Mouse (Mus musculus) common myeloid progenitor, adult 5-6 weeks (primary cell): ENCODE measurements around the gene Dhx8. TPM values are rescaled to one million over a fixed set of nuclear protein-coding genes. Genes with fewer than 3 reads are reported as not detected.
A peak's percentile ranks its signal among the peaks of the same experiment; 100 is the strongest.

Experiments
- ATAC-seq: replicated peaks from 2 replicates; pipeline ENCODE4 v1.8.0; 2016; ENCODE audit warnings: low read depth, mild to moderate bottlenecking, moderate TSS enrichment, inconsistent platforms; ENCODE audit not compliant: poor library complexity, severe bottlenecking
- total RNA-seq: library from RNA; stranded (forward); fragments of 200-1000, 187-1606 nt; gene quantifications from 2 replicates; pipeline ENCODE4 v1.2.3, GENCODE M21; 2017

The Dhx8 gene
- total RNA-seq, result 24.9 and 46.5 TPM in 2 replicates

DNA sequence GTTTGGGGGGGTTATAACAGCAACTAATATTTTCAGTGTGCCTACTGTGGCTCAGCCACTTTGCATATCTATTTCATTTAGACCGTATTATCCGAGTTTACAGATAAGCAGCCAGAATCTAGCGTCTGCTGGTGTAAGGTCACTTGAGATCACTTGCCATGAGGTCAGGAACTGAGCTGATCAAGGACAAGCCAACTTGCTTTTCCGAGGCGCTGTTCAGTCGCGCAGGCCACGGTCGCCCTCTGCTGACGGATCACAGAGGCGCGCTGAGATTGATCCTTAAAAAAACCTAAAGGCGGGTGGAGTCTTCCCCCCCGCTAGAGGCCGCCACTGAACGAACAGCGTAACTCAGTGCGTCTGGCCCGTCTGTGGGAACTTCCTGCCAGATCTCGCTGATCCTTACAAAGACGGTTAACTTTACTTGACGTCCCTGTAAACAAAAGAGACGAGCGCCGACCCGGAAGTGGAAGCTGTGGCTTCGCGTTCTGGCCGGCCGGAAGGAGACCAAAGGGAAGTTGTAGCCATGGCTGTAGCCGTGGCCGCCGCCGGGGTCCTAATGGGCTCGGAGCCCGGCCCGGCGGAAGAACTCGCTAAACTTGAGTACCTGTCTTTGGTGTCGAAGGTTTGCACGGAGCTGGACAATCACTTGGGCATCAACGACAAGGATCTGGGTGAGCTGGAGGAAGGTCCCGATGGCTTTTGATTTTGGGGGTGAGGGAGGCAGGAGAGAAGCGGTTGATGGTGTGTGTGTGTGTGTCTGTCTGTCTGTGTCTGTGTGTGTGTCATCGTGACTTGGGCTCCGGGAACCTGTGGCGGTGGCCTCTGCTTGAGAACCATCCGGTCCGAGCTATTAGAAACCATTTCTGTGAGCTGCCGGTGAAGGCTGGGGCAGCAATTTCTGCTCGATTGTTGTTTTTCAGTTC lies at the start of gene Dhx8:
Gene Dhx8 (plus strand): TSS at position 402 of the 923 bp plus-strand sequence.
- peak; percentile 99 for ATAC-seq

- ATAC-seq, result no peak
These were observed 45.1 kb upstream of the Dhx8 start for GRCm38 (mm10) chr11:101687351-101688301.

DNA sequence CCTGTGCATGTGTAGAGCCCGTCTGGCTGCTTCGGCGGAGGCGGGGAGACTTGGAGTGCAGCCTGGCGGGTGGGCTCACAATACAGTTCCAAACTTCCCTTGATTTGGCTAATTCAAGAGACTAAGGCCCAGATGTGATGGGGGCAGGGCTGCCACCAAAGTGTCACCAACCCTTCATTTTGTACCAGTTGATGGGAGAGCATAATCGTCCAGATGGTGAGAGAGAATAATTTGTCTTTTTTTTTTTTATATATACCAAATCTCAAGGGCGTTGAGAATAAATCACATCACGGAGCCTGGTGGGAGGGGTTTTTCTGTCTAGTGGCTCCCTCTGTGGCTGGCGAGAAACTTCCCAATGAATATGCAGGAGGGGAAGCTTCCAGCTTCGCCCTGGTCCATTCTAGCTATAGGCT lies 43.0 kb upstream of the Dhx8 start:
- no peak for ATAC-seq

- ATAC-seq, result no peak
These were observed 42.4 kb upstream of the Dhx8 start for GRCm38 (mm10) chr11:101690326-101690725.

GRCm38 (mm10) chr11:101695906-101696661 lies 36.6 kb upstream of the Dhx8 start:
- ATAC-seq, result no peak

DNA sequence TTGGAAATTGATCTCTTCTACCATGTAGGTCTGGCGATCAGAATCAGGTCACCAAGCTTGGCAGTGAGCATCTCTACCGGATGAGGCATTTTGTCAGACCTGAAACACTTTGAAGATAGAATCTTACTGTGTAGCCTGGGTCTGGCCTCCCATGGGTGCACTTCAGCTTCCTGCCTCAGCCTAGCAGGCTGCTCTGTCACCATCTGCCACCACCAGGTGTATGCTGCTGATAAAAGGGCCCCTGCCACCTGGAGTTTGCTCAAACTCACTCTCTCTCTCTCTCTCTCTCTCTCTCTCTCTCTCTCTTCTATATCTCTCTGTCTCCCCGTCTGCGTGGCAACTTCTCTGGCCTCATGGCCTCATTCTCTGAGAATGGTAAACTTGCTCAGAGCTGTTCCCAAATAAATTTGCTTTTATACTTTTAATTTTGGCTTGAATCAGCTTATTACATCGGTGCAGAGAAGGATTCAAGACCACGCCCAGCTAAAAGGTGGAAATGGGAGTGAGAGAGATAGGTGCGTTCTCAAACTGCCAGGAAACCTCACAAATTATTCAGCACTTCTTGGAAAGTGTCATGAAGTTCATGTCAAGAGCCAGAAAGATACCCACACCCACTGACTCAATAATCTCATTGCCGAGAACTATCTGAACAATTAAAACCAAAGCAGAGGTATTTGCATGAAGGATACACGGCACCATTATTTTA lies 35.4 kb upstream of the Dhx8 start:
- ATAC-seq, result no peak

GRCm38 (mm10) chr11:101698114-101698513 lies 34.6 kb upstream of the Dhx8 start:
- ATAC-seq, result no peak

- no peak for ATAC-seq
These were observed 33.2 kb upstream of the Dhx8 start for GRCm38 (mm10) chr11:101699556-101699955.

DNA sequence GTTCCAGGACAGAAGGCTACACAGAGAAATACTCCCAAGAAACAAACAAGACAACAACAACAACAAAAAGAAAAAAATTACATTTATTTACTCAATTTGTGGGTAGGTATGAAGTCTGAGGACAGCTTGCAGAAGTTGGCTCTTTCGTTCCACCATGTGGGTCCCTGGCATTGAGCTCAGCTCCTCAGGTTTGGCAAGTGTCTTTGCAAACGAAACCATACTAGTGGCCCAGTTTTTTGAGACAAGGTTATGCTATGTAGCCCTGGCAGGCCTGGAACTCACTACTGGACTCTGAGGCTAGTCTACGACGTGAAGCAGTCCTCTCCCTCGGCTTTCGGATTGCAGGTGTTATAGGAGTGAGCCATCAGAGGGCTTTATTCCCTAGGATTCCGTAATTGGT lies 32.7 kb upstream of the Dhx8 start:
- no peak for ATAC-seq

DNA sequence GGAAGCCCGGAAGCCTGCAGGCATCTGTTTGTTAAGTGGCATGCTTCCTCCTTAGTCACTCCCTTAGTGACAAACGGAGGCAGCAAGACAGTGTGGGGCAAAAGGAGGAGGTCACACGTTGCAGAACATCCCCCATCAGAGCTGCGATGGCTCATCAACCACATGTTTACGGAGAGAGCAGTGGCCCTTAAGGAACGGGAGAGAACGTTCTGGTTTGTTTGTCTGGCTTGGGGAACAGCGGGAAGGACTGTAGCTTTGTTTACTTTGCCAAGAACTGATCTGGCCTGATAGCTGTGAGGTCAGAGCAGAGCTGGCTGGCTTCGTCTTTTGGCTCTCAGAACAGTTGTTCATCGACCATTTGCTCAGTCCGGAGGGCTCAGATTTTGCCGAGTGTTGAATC lies 32.3 kb upstream of the Dhx8 start:
- no peak for ATAC-seq

DNA sequence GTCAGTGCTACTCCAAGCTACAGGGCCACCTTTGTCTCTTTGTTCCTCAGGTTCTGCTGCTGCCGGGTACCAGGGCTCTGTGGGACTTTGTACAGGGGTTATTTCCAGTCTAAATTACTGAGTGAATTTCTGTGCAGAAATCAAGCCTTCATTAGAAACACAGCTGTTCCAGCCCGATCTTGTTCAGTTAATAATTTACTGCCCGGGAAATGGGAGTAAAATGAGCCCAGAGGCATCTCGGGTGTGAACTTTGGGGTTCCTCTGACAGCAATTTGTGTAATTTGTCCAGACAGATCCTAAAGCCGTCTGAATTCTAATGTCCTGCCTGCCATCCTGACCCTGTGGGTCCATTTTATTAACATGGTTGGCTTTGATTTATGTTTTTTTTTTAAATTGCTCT lies 28.6 kb upstream of the Dhx8 start:
- no peak for ATAC-seq

DNA sequence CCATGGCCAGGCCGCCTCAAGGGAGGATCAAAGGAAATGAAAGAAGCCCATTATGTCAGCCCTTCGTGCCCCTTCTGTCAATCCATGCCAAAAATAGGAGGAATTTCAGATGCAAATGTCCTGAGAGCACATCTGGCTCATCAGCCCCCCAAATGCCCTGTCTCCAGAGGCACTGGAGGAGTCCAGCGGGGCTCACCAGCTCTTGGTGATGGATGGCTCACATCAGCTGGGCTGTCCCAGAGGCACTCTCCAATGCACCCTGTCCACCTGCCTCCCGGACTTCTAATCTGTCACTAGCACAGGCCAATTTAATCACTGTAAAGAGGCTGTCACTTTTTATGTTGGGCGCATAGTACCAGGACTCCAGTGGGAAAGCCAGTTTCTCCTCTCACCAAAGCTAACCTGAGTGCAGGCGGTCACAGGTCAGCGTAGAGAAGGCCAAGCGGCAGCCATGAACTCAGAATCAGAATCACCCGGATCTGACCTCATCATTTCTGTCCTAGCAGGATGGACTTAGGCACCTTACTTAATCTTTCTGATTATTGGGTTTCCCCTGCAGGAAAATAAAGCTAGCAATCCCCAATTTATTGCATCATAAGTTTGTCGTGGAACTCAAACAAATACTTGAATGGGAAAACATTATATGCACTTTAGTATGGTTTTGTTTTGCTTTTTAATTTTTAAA lies 25.8 kb upstream of the Dhx8 start:
- no peak for ATAC-seq

DNA sequence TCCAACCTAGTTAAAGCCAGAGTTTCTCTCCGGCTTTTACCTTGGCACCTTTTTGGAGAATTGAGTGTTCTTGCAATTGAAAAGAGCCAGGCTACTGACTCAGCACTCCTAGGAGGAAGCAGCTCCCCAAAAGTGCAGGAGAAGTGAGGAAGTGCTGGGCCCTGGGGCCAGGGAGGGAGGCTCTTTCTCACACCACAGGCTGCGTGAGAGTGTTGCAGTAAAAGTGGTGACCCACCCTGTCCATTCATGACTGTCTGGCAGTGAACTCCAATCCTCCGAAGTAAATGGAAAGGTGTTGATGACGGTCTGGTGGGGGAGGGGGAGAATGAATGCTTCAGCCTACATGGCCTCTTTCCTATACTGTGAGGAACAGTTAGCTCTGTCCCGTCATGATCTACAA lies 24.2 kb upstream of the Dhx8 start:
- peak; percentile 56; the same call in 1 of the 2 replicates for ATAC-seq

- no peak for ATAC-seq
These were observed 19.9 kb upstream of the Dhx8 start for GRCm38 (mm10) chr11:101712811-101713210.

DNA sequence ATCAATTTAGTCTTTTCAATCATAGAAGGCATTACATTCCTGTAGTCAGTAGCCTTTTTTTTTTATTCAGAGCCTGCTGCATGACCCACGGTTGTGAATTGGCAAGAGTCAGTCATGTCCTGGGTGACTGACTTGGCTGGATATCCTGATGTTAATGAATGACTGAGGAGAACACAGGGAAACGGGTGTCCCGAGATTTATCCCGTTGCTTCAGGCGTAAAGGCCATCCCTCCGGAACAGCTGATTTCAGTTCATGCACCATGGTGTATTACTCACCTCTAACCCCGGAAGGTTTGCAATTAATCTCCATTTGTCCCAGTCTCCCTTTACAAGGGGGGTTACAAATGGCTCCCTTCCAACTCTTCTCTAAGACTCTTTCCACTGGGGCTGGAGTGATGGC lies 18.7 kb upstream of the Dhx8 start:
- ATAC-seq, result no peak

DNA sequence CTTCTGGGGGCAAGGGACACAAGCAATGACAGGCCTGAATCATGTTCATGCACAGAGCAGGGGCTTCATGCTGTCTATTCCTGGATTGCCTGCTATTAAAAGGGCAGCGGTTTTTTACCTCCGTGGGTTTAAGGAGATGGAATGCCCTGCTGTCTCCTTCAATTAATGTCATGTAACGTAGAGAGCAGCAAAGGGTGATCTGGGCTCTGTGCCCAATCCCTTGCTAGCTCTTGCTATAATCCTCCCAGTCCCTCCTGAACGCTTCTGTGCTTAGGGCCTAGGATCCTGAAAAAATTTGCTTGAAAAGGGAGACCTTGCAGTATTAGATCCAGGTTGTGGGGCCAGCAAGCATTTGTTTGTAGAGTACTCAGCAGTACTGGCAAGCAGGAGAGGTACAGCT lies 14.4 kb upstream of the Dhx8 start:
- ATAC-seq, result no peak

DNA sequence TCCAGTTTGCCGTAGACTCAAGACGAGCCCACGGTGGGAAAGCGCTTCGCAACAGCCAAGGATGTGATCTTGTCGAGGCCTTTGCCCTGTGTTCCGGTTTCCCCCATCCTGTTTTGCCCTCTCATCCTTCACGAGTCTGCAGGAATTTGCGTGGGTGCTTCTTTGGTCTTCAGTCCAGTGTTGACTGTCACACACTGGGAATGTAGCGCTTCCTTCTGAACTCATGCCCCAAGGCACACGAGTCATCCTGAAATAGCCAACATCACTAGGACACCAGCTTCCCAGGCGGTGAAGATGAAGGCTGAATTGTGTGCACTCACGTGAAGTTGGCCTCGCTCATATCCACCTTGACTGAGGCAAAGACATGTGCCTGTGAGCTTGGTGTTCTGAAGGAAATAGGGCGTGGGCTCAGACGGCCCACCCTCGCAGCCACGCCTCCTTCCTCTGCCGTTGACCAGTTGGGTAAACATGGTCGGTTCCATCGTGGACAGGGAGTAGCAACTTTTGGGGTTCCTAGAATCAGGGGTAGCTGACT lies 12.7 kb upstream of the Dhx8 start:
- no peak for ATAC-seq

DNA sequence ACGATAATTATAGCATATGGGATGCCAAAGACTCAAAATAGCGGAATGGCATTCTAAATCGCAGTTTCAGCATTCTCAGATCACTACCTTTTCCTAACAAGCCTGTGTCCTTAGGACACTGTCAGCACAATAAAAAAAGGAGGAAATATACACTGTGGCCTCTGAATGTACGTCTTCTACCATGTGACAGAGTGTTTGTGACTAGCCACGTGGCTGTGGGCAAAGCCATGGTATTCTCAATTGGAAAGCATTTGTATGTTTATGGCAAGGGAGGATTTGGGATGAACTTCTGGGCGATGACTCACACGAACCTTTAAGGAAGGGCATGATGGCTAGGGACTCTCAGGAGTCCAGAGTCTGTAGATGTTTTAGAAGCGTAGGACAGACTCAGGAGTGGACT lies 7.7 kb upstream of the Dhx8 start:
- no peak for ATAC-seq

GRCm38 (mm10) chr11:101726765-101727164 lies 6.0 kb upstream of the Dhx8 start:
- no peak for ATAC-seq
